Mouse (Mus musculus) limb, embryonic 13.5 days (tissue): ENCODE results near the gene Fam209. TPM values are rescaled to one million over a fixed set of nuclear protein-coding genes. Genes with fewer than 3 reads are reported as not detected.

ENCODE experiments used
- ATAC-seq: fragments of 200-750 bp; cut with Nextera tagmentation; 2 replicates; pipeline ENCODE4 v1.8.0; 2017; ENCODE audit warnings: low read depth, moderate number of reproducible peaks, moderate TSS enrichment; ENCODE audit not compliant: low FRiP score
- H3K27ac ChIP-seq: fragments of 300-500 bp; sonication (generic); 2 replicates; pipeline ENCODE4 v1.5.1; 2015; ENCODE audit warnings: inconsistent platforms, mild to moderate bottlenecking, moderate library complexity
- H3K27me3 ChIP-seq: fragments of 300-500 bp; sonication (generic); 2 replicates; pipeline ENCODE4 v1.6.1; 2015; ENCODE audit warnings: mild to moderate bottlenecking, inconsistent platforms
- H3K36me3 ChIP-seq: fragments of 300-500 bp; sonication (generic); 2 replicates; pipeline ENCODE4 v1.6.1; 2015; ENCODE audit warnings: inconsistent platforms, mild to moderate bottlenecking, moderate library complexity
- H3K4me1 ChIP-seq: fragments of 300-500 bp; sonication (generic); 2 replicates; pipeline ENCODE4 v1.6.1; 2015; ENCODE audit warnings: inconsistent platforms
- H3K4me2 ChIP-seq: fragments of 300-500 bp; sonication (generic); replicated peaks from 2 replicates; pipeline ENCODE4 v1.6.1; 2015; ENCODE audit warnings: inconsistent platforms, mild to moderate bottlenecking, moderate library complexity
- H3K4me3 ChIP-seq: fragments of 300-500 bp; sonication (generic); 2 replicates; pipeline ENCODE4 v1.5.1; 2015; ENCODE audit warnings: moderate library complexity, mild to moderate bottlenecking, inconsistent platforms
- H3K9ac ChIP-seq: fragments of 300-500 bp; sonication (generic); 2 replicates; pipeline ENCODE4 v1.6.1; 2015; ENCODE audit warnings: mild to moderate bottlenecking, inconsistent platforms
- H3K9me3 ChIP-seq: fragments of 300-500 bp; sonication (generic); 2 replicates; pipeline ENCODE4 v1.6.1; 2016; ENCODE audit warnings: inconsistent platforms
- WGBS: fragments of 180-500 bp; shearing (Covaris S2); methylation state at CpG from one replicate; pipeline ENCODE4 v1.1.7; 2015; 5-methylcytosine and 5-hydroxymethylcytosine counted together
- polyA plus RNA-seq: library from polyadenylated mRNA; unstranded; fragments of >200 nt; fragmentation: Nextera tagmentation; extraction: Ambion mirVana; gene quantifications from 2 replicates; pipeline ENCODE4 v1.2.1, GENCODE M21; 2015

Gene Fam209
- polyA plus RNA-seq, 1 experiment from 2014 or later = 0.22 TPM

GRCm38 (mm10) chr2:172510899-172511298 is 38.6 kb downstream of the Fam209 start:
- peaks cover 2% of the 10 kb centered on the region; the same call in 1 of the 2 replicates for H3K27me3 ChIP-seq
- no peak overlapping the region for H3K4me3 ChIP-seq
- ATAC-seq = no peak
- H3K9me3 ChIP-seq = no peaks in the 10 kb centered on the region
- no peak overlapping the region for H3K4me2 ChIP-seq
- 62% methylated on average over 3 of the region's 3 CpGs for WGBS
- no peak overlapping the region for H3K9ac ChIP-seq
- H3K36me3 ChIP-seq = no peaks in the 10 kb centered on the region
- no peak overlapping the region for H3K27ac ChIP-seq
- H3K4me1 ChIP-seq = no peaks in the 10 kb centered on the region

- H3K27ac ChIP-seq = no peak overlapping the region
Observed at GRCm38 (mm10) chr2:172516407-172516992, 44.2 kb downstream of the Fam209 start.

GRCm38 (mm10) chr2:172520616-172521371 is 48.5 kb downstream of the Fam209 start:
- Histone ChIP-seq H3K4me2 (no peak overlapping the region), H3K9me3 (no peaks in the 10 kb centered on the region), H3K4me1 (peaks cover 3% of the 10 kb centered on the region; the same call in 1 of the 2 replicates), H3K9ac (no peak overlapping the region), H3K36me3 (no peaks in the 10 kb centered on the region), H3K27me3 (no peaks in the 10 kb centered on the region), H3K27ac (no peak overlapping the region), H3K4me3 (no peak overlapping the region)
- ATAC-seq = no peak
- WGBS = 88% methylated on average over 9 of the region's 9 CpGs

More at GRCm38 (mm10) chr2:172516407-172516992, 44.2 kb downstream of the Fam209 start:
- Histone ChIP-seq H3K36me3 (no peaks in the 10 kb centered on the region), H3K4me1 (no peaks in the 10 kb centered on the region), H3K9me3 (no peaks in the 10 kb centered on the region), H3K4me2 (no peak overlapping the region), H3K9ac (no peak overlapping the region), H3K4me3 (no peak overlapping the region), H3K27me3 (peaks cover 2% of the 10 kb centered on the region; the same call in 1 of the 2 replicates)
- no peak for ATAC-seq
- 20% methylated on average over 11 of the region's 11 CpGs for WGBS

- no peaks in the 10 kb centered on the region for H3K9me3 ChIP-seq
- H3K27me3 ChIP-seq = no peaks in the 10 kb centered on the region
- no peak overlapping the region for H3K4me2 ChIP-seq
- no peak overlapping the region for H3K27ac ChIP-seq
- no peak overlapping the region for H3K9ac ChIP-seq
- 65% methylated on average over 12 of the region's 12 CpGs for WGBS
- no peak overlapping the region for H3K4me3 ChIP-seq
- no peaks in the 10 kb centered on the region for H3K36me3 ChIP-seq
- H3K4me1 ChIP-seq = peaks cover 5% of the 10 kb centered on the region; the same call in 1 of the 2 replicates
- no peak for ATAC-seq
Observed at GRCm38 (mm10) chr2:172522528-172522927, 50.2 kb downstream of the Fam209 start.

Other genes starting within 250 kb of the Fam209 start
- gene Mc3r, start 224.0 kb upstream of the Fam209 start, polyA plus RNA-seq = 0.14 TPM in 2 replicates
- gene Fam210b, start 127.0 kb upstream of the Fam209 start, polyA plus RNA-seq = 19.0 and 20.3 TPM in 2 replicates
- gene Aurka, start 102.0 kb upstream of the Fam209 start, polyA plus RNA-seq = 110 and 114 TPM in 2 replicates
- 39.4 and 39.5 TPM in 2 replicates for gene Cstf1, start 101.8 kb upstream of the Fam209 start, polyA plus RNA-seq
- gene Cass4, start 78.7 kb upstream of the Fam209 start, polyA plus RNA-seq = 0.23 and 0.37 TPM in 2 replicates
- gene Rtf2, start 32.0 kb upstream of the Fam209 start, polyA plus RNA-seq = 69.1 and 71.3 TPM in 2 replicates
- 1.6 and 2.2 TPM in 2 replicates for gene Gcnt7, start 13.9 kb upstream of the Fam209 start, polyA plus RNA-seq
- gene Tfap2c, start 77.1 kb downstream of the Fam209 start, polyA plus RNA-seq = 4.0 and 4.9 TPM in 2 replicates